Mouse (Mus musculus): ENCODE measurements around the gene Pif1. TPM values are rescaled to one million over a fixed set of nuclear protein-coding genes. Genes with fewer than 3 reads are reported as not detected.
A peak's percentile ranks its signal among the peaks of the same experiment; 100 is the strongest.

Pif1 gene
- total and polyA plus RNA-seq, 2 experiments from 2014 or later = 2.6 to 7.1 TPM

DNA sequence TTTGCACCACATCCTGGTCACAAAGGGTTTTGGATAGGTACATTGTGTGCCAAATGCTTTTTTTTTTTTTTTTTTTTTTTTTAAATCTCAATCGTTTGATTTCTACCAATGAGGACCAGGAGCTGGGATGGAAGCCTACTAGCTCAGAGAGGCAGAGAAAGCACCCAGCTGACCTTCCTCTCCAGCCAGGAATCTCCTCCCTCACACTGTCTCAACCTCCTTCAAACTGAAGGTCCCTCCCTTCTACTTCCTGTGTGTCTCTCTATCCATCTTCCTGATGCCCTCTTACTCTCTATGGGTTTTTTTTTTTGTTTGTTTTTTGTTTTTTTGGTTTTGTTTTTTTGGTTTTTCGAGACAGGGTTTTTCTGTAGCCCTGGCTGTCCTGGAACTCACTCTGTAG, 14.0 kb downstream of the Pif1 start:
- DNase-seq (ENCODE audit: low spot score) (no peak), ATAC-seq (ENCODE audit: insufficient read depth, low read depth) (no peak)
- H3K4me2 ChIP-seq (ENCODE audit: low read depth, low read length) = no peak overlapping the region
- H3K9ac ChIP-seq (replicated peaks; ENCODE audit: low read depth, low read length) = no peak overlapping the region
- no peaks in the 10 kb centered on the region for H3K27me3 ChIP-seq (ENCODE audit: control insufficient read depth, insufficient read depth, low read length)
- H3K4me3 ChIP-seq (ENCODE audit: low read depth, low read length) = no peak overlapping the region
- H3K4me1 ChIP-seq (ENCODE audit: control insufficient read depth, insufficient read depth) = no peaks in the 10 kb centered on the region
- no peaks in the 10 kb centered on the region for H3K36me3 ChIP-seq (replicated peaks; ENCODE audit: control insufficient read depth, insufficient read depth, low read length)
- no peak for TF ChIP-seq CTCF (IDR thresholded peaks at IDR 0.05; ENCODE audit: low read depth)
- H3K27ac ChIP-seq (ENCODE audit: low read depth) = no peak overlapping the region
- WGBS = 66% methylated on average over 2 of the region's 2 CpGs
- H3K9me3 ChIP-seq (replicated peaks; ENCODE audit: control insufficient read depth, low read length) = no peaks in the 10 kb centered on the region

DNA sequence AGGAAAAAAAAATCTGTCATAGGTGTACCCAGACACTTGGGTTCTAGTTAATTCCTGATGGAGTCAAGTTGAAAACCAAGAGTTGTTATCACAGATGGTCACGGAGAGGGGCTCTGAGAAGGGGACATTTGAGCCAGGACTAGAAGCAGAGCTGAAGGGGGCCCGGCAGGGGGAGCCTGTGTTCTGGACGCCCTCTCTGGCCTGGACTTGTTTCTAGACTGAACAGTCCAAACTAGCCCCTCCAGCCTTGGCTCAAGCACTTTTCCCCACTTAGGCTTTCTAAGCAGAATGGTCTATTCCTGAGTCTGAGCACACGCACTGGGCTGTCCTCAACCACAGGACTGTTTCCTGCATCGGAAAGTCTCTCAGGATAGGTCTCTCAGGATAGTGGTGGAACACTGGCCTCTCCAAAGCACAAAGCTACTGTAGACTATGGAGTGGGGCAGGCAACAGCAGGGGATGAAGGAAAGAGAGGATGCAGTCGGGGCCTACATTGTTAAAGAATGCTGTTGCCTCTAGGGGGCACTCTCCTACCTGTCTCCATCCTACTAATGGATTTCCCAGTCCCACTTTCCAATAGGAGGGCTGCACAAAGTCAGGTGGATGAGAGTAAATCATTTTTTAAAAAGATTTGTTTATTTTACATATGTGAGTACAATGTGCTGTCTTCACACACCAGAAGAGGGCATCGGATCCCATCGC, 16.6 kb downstream of the Pif1 start:
- ATAC-seq (ENCODE audit: insufficient read depth, low read depth) (no peak), DNase-seq (ENCODE audit: low spot score) (peak; percentile 11)
- TF ChIP-seq CTCF (IDR thresholded peaks at IDR 0.05; ENCODE audit: low read depth) (peak; percentile 41), EP300 (IDR thresholded peaks at IDR 0.05; ENCODE audit: low read depth) (no peak)
- no peaks in the 10 kb centered on the region for H3K27me3 ChIP-seq (ENCODE audit: control insufficient read depth, insufficient read depth, low read length)
- H3K9ac ChIP-seq (replicated peaks; ENCODE audit: low read depth, low read length) = no peak overlapping the region
- no peak overlapping the region for H3K4me3 ChIP-seq (ENCODE audit: low read depth, low read length)
- H3K36me3 ChIP-seq (replicated peaks; ENCODE audit: control insufficient read depth, insufficient read depth, low read length) = no peaks in the 10 kb centered on the region
- H3K27ac ChIP-seq (ENCODE audit: low read depth) = no peak overlapping the region
- no peak overlapping the region for H3K4me2 ChIP-seq (ENCODE audit: low read depth, low read length)
- H3K9me3 ChIP-seq (replicated peaks; ENCODE audit: control insufficient read depth, low read length) = no peaks in the 10 kb centered on the region
- WGBS = 53% methylated on average over 8 of the region's 8 CpGs
- no peaks in the 10 kb centered on the region for H3K4me1 ChIP-seq (ENCODE audit: control insufficient read depth, insufficient read depth)

DNA sequence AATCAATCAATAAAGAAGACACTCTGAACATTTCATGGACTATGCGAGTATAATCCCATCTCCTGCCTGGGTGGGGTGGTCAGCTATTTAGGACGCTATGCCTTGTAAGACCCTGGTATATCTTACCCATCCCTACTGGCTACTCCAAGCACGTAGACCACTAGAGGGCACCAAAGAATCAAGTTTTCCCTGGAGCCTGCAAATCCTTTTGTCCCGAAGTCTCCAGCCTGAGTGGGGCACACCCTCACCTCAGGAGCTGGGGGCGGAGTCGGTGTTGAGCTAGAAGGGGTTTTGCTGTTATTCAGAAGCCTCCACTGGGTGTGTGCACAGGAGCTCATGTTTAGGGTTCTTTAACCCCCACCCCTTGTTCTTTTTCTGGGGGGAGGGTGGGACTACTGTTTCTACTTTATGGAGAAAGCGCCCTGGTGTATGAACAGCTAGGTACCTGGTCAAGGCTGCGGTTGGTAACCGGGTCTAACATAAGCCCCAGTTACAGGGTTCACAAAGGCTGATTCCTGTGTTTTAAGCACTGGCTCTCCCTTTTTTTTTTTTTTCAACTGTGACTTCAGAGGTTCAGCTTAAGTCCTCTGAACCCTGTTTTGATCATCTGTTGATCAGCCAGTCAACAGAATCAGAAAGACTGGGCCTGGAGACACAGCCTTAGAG, 18.6 kb downstream of the Pif1 start:
- Histone ChIP-seq H3K27me3 (ENCODE audit: control insufficient read depth, insufficient read depth, low read length) (no peaks in the 10 kb centered on the region), H3K27ac (ENCODE audit: low read depth) (no peak overlapping the region), H3K9ac (replicated peaks; ENCODE audit: low read depth, low read length) (no peak overlapping the region), H3K4me1 (ENCODE audit: control insufficient read depth, insufficient read depth) (no peaks in the 10 kb centered on the region), H3K4me3 (ENCODE audit: low read depth, low read length) (0 out of 2 replicates have a peak overlapping the region, but pooled peaks have one; percentile 3), H3K36me3 (replicated peaks; ENCODE audit: control insufficient read depth, insufficient read depth, low read length) (no peaks in the 10 kb centered on the region), H3K4me2 (ENCODE audit: low read depth, low read length) (peak overlapping the region; percentile 40), H3K9me3 (replicated peaks; ENCODE audit: control insufficient read depth, low read length) (no peaks in the 10 kb centered on the region)
- TF ChIP-seq CTCF (IDR thresholded peaks at IDR 0.05; ENCODE audit: low read depth) = peak; percentile 89
- no peak for TF ChIP-seq EP300 (IDR thresholded peaks at IDR 0.05; ENCODE audit: low read depth)
- ATAC-seq (ENCODE audit: insufficient read depth, low read depth) (peak; percentile 80), DNase-seq (ENCODE audit: low spot score) (peak; percentile 85)
- 9% methylated on average over 9 of the region's 9 CpGs for WGBS

GRCm38 (mm10) chr9:65606321-65607109, 19.6 kb downstream of the Pif1 start:
- Histone ChIP-seq H3K4me2 (ENCODE audit: low read depth, low read length) (no peak overlapping the region), H3K4me3 (ENCODE audit: low read depth, low read length) (no peak overlapping the region), H3K36me3 (replicated peaks; ENCODE audit: control insufficient read depth, insufficient read depth, low read length) (no peaks in the 10 kb centered on the region), H3K27ac (ENCODE audit: low read depth) (0 out of 2 replicates have a peak overlapping the region, but pooled peaks have one; percentile 20), H3K9me3 (replicated peaks; ENCODE audit: control insufficient read depth, low read length) (no peaks in the 10 kb centered on the region), H3K4me1 (ENCODE audit: control insufficient read depth, insufficient read depth) (no peaks in the 10 kb centered on the region), H3K27me3 (ENCODE audit: control insufficient read depth, insufficient read depth, low read length) (no peaks in the 10 kb centered on the region), H3K9ac (replicated peaks; ENCODE audit: low read depth, low read length) (no peak overlapping the region)
- no peak for ATAC-seq (ENCODE audit: insufficient read depth, low read depth)
- DNase-seq (ENCODE audit: low spot score) = no peak
- TF ChIP-seq CTCF (IDR thresholded peaks at IDR 0.05; ENCODE audit: low read depth) (no peak), EP300 (IDR thresholded peaks at IDR 0.05; ENCODE audit: low read depth) (no peak)
- 53% methylated on average over 9 of the region's 9 CpGs for WGBS

GRCm38 (mm10) chr9:65607120-65607519, 20.2 kb downstream of the Pif1 start:
- ATAC-seq (ENCODE audit: insufficient read depth, low read depth) (no peak), DNase-seq (ENCODE audit: low spot score) (no peak)
- whole genome bisulfite sequencing = 49% methylated on average over 2 of the region's 2 CpGs
- Histone ChIP-seq H3K9ac (replicated peaks; ENCODE audit: low read depth, low read length) (no peak overlapping the region), H3K9me3 (replicated peaks; ENCODE audit: control insufficient read depth, low read length) (no peaks in the 10 kb centered on the region), H3K27me3 (ENCODE audit: control insufficient read depth, insufficient read depth, low read length) (no peaks in the 10 kb centered on the region), H3K4me1 (ENCODE audit: control insufficient read depth, insufficient read depth) (no peaks in the 10 kb centered on the region), H3K4me2 (ENCODE audit: low read depth, low read length) (no peak overlapping the region), H3K27ac (ENCODE audit: low read depth) (0 out of 2 replicates have a peak overlapping the region, but pooled peaks have one; percentile 20), H3K4me3 (ENCODE audit: low read depth, low read length) (no peak overlapping the region), H3K36me3 (replicated peaks; ENCODE audit: control insufficient read depth, insufficient read depth, low read length) (no peaks in the 10 kb centered on the region)
- TF ChIP-seq EP300 (IDR thresholded peaks at IDR 0.05; ENCODE audit: low read depth) (no peak), CTCF (IDR thresholded peaks at IDR 0.05; ENCODE audit: low read depth) (no peak)
